Mouse (Mus musculus): ENCODE measurements around the gene Nwd1. TPM values are rescaled to one million over a fixed set of nuclear protein-coding genes. Genes with fewer than 3 reads are reported as not detected.

The Nwd1 gene
- polyA plus RNA-seq, 1 experiment = not detected

DNA sequence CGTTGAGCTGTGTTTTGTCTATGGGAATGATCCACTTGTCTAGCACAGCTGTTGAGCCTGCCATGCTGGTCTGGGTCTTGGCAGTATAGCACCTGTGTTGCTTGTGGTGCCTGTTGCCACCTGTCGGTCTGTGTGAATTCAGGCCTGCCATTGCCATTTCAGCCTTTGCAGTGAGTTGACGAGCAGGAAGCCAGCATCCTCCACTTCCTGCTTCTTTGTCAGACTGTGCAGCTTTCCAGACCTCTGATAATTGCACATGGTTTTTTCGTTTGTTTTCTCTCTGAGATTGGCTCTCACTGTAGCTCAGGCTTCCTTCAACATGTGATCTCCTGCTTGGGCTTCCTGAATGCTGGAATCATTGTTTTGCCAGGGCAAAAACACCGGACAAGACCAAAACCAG, 88.5 kb downstream of the Nwd1 start:
- TF ChIP-seq TAL1 (IDR thresholded peaks at IDR 0.05; ENCODE audit: low read length) = no peak
- no peak for TF ChIP-seq GATA1 (IDR thresholded peaks at IDR 0.05; ENCODE audit: low read length)
- Histone ChIP-seq H3K4me1 (ENCODE audit: control insufficient read depth) (no peaks in the 10 kb centered on the region), H3K9me3 (ENCODE audit: control insufficient read depth, low read length) (no peaks in the 10 kb centered on the region), H3K4me3 (replicated peaks) (no peak overlapping the region), H3K27me3 (ENCODE audit: control insufficient read depth) (no peaks in the 10 kb centered on the region), H3K36me3 (ENCODE audit: control insufficient read depth) (peaks cover 90% of the 10 kb centered on the region)

DNA sequence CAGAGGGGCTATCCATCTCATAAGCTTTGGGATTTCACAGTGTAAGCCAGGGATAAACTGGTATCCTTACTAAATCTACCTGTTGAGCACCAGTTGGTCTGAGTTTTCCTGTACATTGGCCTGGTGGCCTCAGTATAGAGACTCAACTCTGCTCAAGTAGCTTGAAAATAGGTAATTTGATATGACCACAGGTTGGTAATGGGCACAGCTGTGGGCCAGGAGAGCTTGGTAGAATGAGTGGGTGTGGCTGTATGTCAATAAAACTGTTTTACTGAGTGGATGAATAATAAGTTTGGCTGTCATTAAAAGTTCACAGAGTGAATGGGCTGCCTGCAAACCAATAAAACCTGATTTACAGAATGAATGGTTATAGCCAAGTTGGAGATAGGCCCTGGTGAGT, 90.4 kb downstream of the Nwd1 start:
- H3K9me3 ChIP-seq (ENCODE audit: control insufficient read depth, low read length) = no peaks in the 10 kb centered on the region
- no peaks in the 10 kb centered on the region for H3K27me3 ChIP-seq (ENCODE audit: control insufficient read depth)
- H3K36me3 ChIP-seq (ENCODE audit: control insufficient read depth) = peaks cover 82% of the 10 kb centered on the region
- H3K4me3 ChIP-seq (replicated peaks) = no peak overlapping the region
- TF ChIP-seq TAL1 (IDR thresholded peaks at IDR 0.05; ENCODE audit: low read length) (no peak), GATA1 (IDR thresholded peaks at IDR 0.05; ENCODE audit: low read length) (no peak)
- H3K4me1 ChIP-seq (ENCODE audit: control insufficient read depth) = no peaks in the 10 kb centered on the region

DNA sequence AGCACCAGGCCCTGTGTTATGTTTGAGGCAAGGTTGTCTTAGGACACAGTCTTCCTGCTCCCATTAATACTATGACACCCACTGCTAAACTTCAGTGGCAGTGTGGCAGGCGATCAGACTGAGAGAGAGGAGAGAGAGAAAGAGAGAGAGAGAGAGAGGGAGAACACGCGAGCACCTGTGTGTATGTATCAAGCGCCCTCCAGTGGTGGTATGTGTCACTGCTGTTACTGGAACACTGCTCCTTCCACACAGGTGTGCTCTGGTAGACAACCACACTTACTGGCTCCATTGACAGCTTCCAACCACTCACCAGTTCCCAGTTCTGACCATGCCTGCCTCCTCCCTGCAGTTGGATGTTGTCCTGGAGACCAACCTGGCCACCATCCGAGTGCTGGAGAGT, 99.5 kb downstream of the Nwd1 start:
- Histone ChIP-seq H3K4me3 (replicated peaks) (no peak overlapping the region), H3K27me3 (ENCODE audit: control insufficient read depth) (no peaks in the 10 kb centered on the region), H3K4me1 (ENCODE audit: control insufficient read depth) (no peaks in the 10 kb centered on the region), H3K9me3 (ENCODE audit: control insufficient read depth, low read length) (no peaks in the 10 kb centered on the region), H3K36me3 (ENCODE audit: control insufficient read depth) (peaks cover 82% of the 10 kb centered on the region)
- TF ChIP-seq GATA1 (IDR thresholded peaks at IDR 0.05; ENCODE audit: low read length) (no peak), TAL1 (IDR thresholded peaks at IDR 0.05; ENCODE audit: low read length) (no peak)

DNA sequence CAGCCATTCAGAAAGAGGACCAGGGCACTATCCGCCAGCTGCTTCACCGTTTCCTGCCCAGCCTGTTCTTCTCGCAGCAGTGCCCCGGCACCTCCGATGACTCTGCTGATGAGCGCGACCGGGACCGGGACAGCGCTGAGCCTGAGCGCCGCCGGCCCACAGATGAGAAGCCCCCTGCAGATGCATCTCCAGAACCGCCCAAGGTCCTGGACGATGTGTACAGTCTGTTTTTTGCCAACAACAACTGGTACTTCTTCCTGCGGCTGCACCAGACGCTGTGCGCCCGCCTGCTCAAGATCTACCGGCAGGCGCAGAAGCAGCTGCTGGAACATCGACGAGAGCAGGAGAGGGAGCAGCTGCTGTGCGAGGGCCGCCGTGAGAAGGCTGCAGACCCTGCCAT, 103.3 kb downstream of the Nwd1 start:
- Histone ChIP-seq H3K9me3 (ENCODE audit: control insufficient read depth, low read length) (no peaks in the 10 kb centered on the region), H3K4me1 (ENCODE audit: control insufficient read depth) (no peaks in the 10 kb centered on the region), H3K36me3 (ENCODE audit: control insufficient read depth) (peaks cover 89% of the 10 kb centered on the region), H3K27me3 (ENCODE audit: control insufficient read depth) (no peaks in the 10 kb centered on the region), H3K4me3 (replicated peaks) (no peak overlapping the region)
- TF ChIP-seq TAL1 (IDR thresholded peaks at IDR 0.05; ENCODE audit: low read length) (no peak), GATA1 (IDR thresholded peaks at IDR 0.05; ENCODE audit: low read length) (no peak)

DNA sequence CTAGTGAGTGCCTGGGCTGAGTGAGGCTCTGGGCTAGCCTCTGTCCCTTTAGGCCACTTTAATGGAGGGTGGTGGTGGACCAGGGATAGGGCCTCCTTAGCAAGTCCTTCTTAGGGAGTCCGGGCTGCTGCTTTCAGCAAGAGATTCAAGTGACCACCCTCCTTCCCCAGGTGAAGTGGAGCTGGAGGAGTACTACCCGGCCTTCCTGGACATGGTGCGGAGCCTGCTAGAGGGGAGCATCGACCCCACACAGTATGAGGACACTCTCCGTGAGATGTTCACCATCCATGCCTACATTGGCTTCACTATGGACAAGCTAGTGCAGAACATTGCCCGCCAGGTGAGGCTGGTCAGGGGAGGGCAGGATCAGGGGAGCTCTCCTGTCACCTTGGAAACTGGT, 103.8 kb downstream of the Nwd1 start:
- no peaks in the 10 kb centered on the region for H3K27me3 ChIP-seq (ENCODE audit: control insufficient read depth)
- TF ChIP-seq TAL1 (IDR thresholded peaks at IDR 0.05; ENCODE audit: low read length) = no peak
- TF ChIP-seq GATA1 (IDR thresholded peaks at IDR 0.05; ENCODE audit: low read length) = no peak
- no peak overlapping the region for H3K4me3 ChIP-seq (replicated peaks)
- H3K9me3 ChIP-seq (ENCODE audit: control insufficient read depth, low read length) = no peaks in the 10 kb centered on the region
- H3K4me1 ChIP-seq (ENCODE audit: control insufficient read depth) = no peaks in the 10 kb centered on the region
- H3K36me3 ChIP-seq (ENCODE audit: control insufficient read depth) = peaks cover 87% of the 10 kb centered on the region

DNA sequence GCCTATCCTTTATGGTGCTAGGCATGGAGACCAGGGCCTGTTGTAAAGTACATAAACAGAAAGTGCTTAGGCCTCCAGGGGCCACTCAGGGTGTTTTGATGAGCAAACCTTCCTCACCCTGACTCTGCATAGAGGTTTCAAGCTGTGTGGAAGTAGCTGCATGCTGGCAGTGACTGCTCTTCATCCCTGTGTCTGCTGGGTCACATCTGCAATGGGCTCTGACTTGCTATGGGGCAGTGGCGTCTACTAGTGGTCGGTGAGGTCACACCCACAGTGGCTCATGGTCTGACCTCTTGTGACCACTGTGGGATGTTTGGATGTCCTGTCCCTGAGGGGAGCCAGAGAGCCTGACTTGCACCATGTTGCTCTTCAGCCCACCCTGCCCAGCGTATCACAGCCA, 104.6 kb downstream of the Nwd1 start:
- Histone ChIP-seq H3K4me1 (ENCODE audit: control insufficient read depth) (no peaks in the 10 kb centered on the region), H3K9me3 (ENCODE audit: control insufficient read depth, low read length) (no peaks in the 10 kb centered on the region), H3K27me3 (ENCODE audit: control insufficient read depth) (no peaks in the 10 kb centered on the region), H3K36me3 (ENCODE audit: control insufficient read depth) (peaks cover 87% of the 10 kb centered on the region), H3K4me3 (replicated peaks) (no peak overlapping the region)
- no peak for TF ChIP-seq TAL1 (IDR thresholded peaks at IDR 0.05; ENCODE audit: low read length)
- no peak for TF ChIP-seq GATA1 (IDR thresholded peaks at IDR 0.05; ENCODE audit: low read length)

DNA sequence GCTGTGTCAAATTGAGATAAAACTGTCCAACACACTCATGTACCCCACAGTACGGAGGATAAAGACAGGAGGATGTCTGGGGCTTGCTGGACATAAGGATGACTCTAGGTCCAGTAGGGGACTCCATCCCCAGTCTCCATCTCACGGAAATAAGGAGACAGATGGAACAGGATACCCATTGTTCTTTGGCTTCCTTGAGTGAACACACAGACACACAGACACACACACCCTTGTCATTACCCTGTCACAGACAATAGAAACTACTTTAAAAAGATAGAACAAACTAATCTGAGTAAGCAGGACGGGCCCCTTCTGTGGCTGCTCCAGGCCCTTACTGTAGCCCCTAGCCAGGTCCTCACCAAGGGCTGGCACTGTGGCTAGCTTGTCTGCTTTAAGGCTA, 105.8 kb downstream of the Nwd1 start:
- no peaks in the 10 kb centered on the region for H3K27me3 ChIP-seq (ENCODE audit: control insufficient read depth)
- H3K4me3 ChIP-seq (replicated peaks) = no peak overlapping the region
- no peak for TF ChIP-seq TAL1 (IDR thresholded peaks at IDR 0.05; ENCODE audit: low read length)
- no peak for TF ChIP-seq GATA1 (IDR thresholded peaks at IDR 0.05; ENCODE audit: low read length)
- peaks cover 87% of the 10 kb centered on the region for H3K36me3 ChIP-seq (ENCODE audit: control insufficient read depth)
- H3K9me3 ChIP-seq (ENCODE audit: control insufficient read depth, low read length) = no peaks in the 10 kb centered on the region
- no peaks in the 10 kb centered on the region for H3K4me1 ChIP-seq (ENCODE audit: control insufficient read depth)

DNA sequence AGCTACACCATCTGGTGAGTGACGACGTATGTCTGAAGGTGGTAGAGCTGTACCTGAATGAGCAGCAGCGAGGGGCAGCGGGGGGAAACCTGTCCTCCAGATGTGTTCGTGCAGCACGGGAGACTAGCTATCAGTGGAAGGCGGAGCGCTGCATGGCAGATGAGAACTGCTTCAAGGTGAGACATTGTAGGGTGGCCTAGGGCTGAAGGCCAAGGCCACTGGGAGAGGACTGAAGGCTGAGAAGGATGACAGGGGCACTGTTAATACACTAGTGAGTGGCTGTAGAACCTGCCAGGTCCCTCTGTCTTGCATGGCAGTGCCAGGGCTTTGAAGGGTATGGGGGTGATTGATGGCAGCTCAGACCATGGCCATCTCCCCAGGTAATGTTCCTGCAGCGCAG, 106.7 kb downstream of the Nwd1 start:
- TF ChIP-seq TAL1 (IDR thresholded peaks at IDR 0.05; ENCODE audit: low read length) = no peak
- TF ChIP-seq GATA1 (IDR thresholded peaks at IDR 0.05; ENCODE audit: low read length) = no peak
- Histone ChIP-seq H3K27me3 (ENCODE audit: control insufficient read depth) (no peaks in the 10 kb centered on the region), H3K4me3 (replicated peaks) (no peak overlapping the region), H3K36me3 (ENCODE audit: control insufficient read depth) (peaks cover 81% of the 10 kb centered on the region), H3K9me3 (ENCODE audit: control insufficient read depth, low read length) (no peaks in the 10 kb centered on the region), H3K4me1 (ENCODE audit: control insufficient read depth) (no peaks in the 10 kb centered on the region)

DNA sequence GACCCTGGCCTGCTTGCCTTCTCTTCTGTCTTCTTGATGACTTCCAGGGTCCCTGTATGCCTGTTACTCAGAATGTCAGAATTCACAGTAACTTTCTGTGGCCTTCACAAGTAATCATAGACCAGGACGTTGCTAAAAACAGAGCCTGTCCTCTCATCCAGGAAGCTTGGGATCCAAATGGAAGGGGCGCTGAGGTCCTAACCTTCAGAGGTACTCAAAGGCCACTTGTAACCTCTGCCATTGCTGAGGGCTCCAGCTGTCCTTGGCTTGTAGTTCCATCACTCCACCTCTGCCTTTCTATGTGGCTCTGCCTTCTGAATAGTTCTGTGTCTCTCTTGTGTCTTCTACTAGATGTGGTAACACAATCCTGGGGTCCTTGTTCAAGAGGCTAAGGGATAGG, 107.3 kb downstream of the Nwd1 start:
- H3K9me3 ChIP-seq (ENCODE audit: control insufficient read depth, low read length) = no peaks in the 10 kb centered on the region
- H3K4me3 ChIP-seq (replicated peaks) = no peak overlapping the region
- H3K4me1 ChIP-seq (ENCODE audit: control insufficient read depth) = no peaks in the 10 kb centered on the region
- H3K36me3 ChIP-seq (ENCODE audit: control insufficient read depth) = peaks cover 75% of the 10 kb centered on the region
- no peaks in the 10 kb centered on the region for H3K27me3 ChIP-seq (ENCODE audit: control insufficient read depth)
- no peak for TF ChIP-seq TAL1 (IDR thresholded peaks at IDR 0.05; ENCODE audit: low read length)
- TF ChIP-seq GATA1 (IDR thresholded peaks at IDR 0.05; ENCODE audit: low read length) = no peak

DNA sequence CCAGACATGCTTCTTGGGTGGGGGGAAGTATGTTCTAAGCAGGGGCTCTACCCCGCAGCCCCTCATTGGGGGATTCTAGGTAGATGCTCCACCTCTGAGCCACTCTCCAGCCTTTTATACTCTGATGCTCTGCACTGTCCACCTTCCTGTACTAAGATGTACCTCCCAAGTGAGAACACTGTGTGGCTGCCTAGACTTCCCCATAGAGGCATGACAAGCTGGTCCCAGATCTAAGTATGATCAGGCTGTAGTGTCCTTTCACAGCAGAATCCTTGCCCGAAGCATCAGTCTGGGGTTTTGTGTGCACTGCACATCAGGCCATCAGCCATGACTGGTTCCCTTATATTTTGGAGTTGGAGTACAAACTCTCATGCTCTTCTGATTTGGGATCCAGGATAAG, 109.5 kb downstream of the Nwd1 start:
- Histone ChIP-seq H3K9me3 (ENCODE audit: control insufficient read depth, low read length) (no peaks in the 10 kb centered on the region), H3K36me3 (ENCODE audit: control insufficient read depth) (peaks cover 52% of the 10 kb centered on the region), H3K27me3 (ENCODE audit: control insufficient read depth) (no peaks in the 10 kb centered on the region), H3K4me3 (replicated peaks) (no peak overlapping the region), H3K4me1 (ENCODE audit: control insufficient read depth) (no peaks in the 10 kb centered on the region)
- TF ChIP-seq TAL1 (IDR thresholded peaks at IDR 0.05; ENCODE audit: low read length) (no peak), GATA1 (IDR thresholded peaks at IDR 0.05; ENCODE audit: low read length) (no peak)
